Mouse (Mus musculus) stomach, adult 2 months (tissue): ENCODE results near the gene Hist2h2aa1. TPM values are rescaled to one million over a fixed set of nuclear protein-coding genes. Genes with fewer than 3 reads are reported as not detected.

ENCODE experiments used
- polyA plus RNA-seq: library from polyadenylated mRNA; depleted of rRNA; stranded (reverse); fragments of >200 nt; gene quantifications from 2 replicates; pipeline ENCODE4 v1.2.3, GENCODE M21; 2012; rRNA removed

The Hist2h2aa1 gene
- polyA plus RNA-seq, result 236 and 409 TPM in 2 replicates

DNA sequence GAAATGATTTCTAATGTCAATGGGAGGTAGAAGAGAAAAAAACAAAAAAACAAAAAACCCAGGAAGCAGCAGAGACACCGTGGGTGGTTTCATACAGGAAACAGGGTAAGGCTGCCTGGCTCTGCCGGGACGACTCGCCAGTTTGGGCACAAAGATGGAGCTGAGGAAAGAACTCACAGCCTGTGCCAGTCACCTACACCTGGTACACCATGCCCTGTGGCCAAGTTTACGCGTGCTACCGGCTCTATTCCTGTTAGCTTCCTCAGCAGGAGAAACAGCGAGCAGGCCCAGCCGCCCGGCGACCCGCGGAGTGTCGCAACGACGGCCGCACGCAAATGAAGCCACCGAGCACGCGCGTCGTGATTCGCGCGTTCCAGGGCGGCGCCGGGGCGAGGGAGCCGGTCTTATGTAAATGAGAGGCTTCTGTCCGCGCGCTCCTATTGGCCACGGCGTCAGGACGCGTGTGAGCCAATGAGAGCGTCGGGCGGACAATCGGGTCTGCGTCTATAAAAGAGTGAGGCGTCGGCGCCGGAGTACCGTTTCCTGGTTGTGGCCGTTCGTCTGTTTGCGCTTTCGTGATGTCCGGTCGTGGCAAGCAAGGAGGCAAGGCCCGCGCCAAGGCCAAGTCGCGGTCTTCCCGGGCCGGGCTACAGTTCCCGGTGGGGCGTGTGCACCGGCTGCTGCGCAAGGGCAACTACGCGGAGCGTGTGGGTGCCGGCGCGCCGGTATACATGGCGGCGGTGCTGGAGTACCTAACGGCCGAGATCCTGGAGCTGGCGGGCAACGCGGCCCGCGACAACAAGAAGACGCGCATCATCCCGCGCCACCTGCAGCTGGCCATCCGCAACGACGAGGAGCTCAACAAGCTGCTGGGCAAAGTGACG, at the start of gene Hist2h2aa1:
Hist2h2aa1 (plus strand) TSS at position 495 of the 884 bp plus-strand sequence.

DNA sequence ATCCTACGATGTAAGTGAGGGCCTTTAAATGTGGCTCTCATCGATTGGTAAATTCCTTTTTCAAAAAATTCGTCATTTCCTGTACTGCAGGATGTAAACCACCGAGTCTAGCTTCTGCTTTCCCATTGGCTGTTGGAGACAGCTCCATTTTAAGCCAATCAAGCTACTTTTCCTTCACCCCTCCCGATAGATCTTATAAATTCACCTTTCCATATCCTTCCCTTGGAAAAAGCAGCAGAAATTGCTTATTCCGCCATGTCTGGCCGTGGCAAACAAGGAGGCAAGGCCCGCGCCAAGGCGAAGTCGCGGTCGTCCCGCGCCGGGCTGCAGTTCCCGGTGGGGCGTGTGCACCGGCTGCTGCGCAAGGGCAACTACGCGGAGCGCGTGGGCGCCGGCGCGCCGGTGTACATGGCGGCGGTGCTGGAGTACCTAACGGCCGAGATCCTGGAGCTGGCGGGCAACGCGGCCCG, 25.6 kb upstream of the Hist2h2aa1 start, which contains the start of the genes Bola1 and Hist2h2ab:
Bola1 (minus strand) TSS at position 49 of the 470 bp plus-strand sequence.
Hist2h2ab (plus strand) TSS at position 205 of the 470 bp plus-strand sequence.

DNA sequence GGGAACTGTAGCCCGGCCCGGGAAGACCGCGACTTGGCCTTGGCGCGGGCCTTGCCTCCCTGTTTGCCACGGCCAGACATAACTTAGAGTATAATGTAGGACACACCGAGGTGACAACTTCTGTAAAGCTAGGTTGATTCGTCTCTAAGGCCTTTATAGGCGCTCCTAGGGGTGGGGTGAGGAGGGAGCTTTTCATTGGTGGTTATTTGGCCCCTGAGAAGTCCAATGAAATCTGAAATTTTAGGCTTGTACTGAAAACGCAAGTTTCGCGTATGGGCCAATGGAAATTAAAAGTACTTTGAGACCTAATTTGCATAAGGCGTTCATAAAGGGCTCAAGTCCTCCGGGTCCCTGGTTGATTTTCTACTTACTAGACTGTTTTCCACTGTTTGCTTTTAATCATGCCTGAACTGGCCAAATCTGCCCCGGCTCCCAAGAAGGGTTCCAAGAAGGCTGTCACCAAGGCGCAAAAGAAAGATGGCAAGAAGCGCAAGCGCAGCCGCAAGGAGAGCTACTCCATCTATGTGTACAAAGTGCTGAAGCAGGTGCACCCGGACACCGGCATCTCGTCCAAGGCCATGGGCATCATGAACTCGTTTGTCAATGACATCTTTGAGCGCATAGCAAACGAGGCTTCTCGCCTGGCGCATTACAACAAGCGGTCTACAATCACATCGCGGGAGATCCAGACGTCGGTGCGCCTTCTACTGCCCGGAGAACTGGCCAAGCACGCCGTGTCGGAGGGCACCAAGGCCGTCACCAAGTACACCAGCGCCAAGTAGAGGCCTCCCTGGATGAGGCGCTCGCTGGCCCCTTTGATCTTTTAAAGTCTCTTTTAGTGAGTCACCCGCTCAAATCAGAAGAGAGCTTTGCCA, 24.3 kb upstream of the Hist2h2aa1 start, which contains the start of the genes Hist2h2ac and Hist2h2be:
Hist2h2ac (minus strand) TSS at position 116 of the 875 bp plus-strand sequence.
Hist2h2be (plus strand) TSS at position 355 of the 875 bp plus-strand sequence.

DNA sequence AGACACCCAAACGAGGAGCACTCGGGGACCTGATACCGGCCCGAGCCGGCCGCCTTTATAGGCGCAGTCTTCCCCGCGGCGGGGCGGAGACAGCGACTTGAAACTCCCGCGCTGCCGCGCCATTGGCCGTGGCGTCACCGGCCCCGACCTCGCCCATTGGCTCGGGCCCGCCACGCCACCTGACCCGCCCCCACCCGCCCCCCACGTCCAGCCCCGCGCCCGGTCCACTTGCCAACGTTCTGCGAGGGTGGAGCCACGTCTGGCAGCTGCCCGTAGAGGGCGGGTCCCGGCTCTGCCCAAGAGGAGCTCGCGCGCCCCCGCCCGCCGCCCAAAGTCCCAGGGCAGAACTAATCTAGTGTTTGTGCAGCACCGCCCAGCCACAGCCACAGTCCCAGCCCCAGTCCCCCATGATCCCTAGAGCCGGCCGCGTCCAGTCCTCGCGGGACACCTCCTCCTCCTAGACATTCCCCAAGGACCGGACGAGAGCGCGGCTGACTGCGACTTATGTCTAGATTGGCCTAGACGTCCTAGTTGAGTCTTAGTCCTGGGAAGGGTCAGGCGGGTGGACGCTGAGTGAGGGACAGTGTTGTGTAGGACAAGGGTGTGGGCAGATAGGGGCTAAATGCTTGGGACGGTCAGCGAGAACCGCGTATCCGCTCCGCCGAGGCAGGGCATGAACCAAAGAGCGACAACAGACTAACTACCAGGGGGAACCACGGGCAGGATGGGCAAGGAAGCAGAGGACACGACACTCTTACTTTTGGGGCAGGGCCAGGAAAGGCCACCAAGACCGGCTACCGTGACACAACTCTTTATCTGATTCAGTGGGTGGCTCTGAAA, 6.1 kb upstream of the Hist2h2aa1 start, which contains the start of gene Hist2h3c2:
Hist2h3c2 (minus strand) TSS at position 174 of the 840 bp plus-strand sequence.

DNA sequence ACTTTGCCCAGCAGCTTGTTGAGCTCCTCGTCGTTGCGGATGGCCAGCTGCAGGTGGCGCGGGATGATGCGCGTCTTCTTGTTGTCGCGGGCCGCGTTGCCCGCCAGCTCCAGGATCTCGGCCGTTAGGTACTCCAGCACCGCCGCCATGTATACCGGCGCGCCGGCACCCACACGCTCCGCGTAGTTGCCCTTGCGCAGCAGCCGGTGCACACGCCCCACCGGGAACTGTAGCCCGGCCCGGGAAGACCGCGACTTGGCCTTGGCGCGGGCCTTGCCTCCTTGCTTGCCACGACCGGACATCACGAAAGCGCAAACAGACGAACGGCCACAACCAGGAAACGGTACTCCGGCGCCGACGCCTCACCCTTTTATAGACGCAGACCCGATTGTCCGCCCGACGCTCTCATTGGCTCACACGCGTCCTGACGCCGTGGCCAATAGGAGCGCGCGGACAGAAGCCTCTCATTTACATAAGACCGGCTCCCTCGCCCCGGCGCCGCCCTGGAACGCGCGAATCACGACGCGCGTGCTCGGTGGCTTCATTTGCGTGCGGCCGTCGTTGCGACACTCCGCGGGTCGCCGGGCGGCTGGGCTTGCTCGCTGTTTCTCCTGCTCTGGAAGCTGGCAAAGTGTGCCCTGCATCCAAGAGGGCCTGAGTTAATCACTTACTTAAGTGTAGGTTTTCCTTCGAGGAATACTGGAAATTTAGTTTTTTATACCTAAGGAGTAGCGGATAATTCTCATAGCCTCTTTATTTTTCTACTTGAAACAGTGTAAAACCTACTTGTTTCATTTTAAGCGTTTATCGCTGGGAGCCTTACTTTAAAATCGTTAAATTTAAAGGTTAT, 5.1 kb upstream of the Hist2h2aa1 start, which contains the start of gene Hist2h2aa2:
Hist2h2aa2 (minus strand) TSS at position 328 of the 850 bp plus-strand sequence.

DNA sequence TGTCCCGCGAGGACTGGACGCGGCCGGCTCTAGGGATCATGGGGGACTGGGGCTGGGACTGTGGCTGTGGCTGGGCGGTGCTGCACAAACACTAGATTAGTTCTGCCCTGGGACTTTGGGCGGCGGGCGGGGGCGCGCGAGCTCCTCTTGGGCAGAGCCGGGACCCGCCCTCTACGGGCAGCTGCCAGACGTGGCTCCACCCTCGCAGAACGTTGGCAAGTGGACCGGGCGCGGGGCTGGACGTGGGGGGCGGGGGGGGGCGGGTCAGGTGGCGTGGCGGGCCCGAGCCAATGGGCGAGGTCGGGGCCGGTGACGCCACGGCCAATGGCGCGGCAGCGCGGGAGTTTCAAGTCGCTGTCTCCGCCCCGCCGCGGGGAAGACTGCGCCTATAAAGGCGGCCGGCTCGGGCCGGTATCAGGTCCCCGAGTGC, 1.1 kb downstream of the Hist2h2aa1 start, which contains the start of gene Hist2h3c1:
Hist2h3c1 (plus strand) TSS at position 259 of the 430 bp plus-strand sequence.

DNA sequence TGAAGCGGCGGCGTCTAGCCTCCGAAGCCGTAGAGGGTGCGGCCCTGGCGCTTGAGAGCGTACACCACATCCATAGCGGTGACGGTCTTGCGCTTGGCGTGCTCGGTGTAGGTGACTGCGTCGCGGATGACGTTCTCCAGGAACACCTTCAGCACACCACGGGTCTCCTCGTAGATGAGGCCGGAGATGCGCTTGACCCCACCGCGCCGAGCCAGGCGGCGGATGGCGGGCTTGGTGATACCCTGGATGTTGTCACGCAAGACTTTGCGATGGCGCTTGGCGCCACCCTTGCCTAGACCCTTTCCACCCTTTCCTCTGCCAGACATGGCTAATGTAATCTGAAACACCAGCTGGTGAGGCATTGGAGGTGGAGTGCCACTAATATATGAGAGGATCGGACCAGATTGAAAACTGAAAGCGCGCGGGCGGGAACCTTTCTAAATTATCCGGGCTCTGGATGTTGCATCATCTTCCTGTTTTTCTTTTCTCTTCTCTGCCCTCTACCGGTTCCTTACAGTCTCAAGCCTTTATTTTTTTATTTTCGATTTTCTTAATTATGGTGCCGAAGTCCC, 17.8 kb downstream of the Hist2h2aa1 start, which contains the start of gene Hist2h4:
Hist2h4 (minus strand) TSS at position 333 of the 572 bp plus-strand sequence.

DNA sequence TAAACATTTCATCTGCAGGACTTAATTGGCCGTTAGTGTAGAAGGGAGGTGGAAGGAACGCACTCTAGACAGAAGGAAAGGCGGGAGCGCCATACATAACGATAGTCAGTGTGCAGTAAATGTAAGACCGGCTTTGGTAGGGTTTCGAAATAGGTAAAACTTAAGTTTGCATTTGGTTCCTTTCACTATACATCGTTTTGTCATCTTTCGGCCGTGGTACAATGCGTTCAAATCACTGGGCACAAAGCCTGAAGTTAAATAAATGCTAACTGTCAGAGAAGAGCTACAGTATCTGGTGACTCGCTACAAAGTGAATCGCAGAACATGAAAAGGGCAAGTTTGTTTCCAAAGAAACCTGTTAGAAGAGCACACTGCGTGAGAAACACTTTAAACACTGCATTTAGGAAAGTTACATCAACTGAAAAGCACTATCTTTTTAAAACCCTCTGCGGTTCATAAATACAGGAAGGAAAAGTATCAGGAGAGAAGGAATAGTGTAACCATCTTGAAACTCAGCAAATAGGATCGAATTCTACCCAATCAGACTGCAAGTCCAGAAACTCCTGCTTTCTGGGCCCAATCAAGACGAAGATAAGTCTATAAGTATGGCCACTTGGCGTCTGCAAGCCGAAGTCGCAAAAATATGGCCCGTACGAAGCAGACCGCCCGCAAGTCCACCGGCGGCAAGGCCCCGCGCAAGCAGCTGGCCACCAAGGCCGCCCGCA, 22.9 kb downstream of the Hist2h2aa1 start, which contains the start of gene Hist2h3b:
Hist2h3b (plus strand) TSS at position 604 of the 725 bp plus-strand sequence.

DNA sequence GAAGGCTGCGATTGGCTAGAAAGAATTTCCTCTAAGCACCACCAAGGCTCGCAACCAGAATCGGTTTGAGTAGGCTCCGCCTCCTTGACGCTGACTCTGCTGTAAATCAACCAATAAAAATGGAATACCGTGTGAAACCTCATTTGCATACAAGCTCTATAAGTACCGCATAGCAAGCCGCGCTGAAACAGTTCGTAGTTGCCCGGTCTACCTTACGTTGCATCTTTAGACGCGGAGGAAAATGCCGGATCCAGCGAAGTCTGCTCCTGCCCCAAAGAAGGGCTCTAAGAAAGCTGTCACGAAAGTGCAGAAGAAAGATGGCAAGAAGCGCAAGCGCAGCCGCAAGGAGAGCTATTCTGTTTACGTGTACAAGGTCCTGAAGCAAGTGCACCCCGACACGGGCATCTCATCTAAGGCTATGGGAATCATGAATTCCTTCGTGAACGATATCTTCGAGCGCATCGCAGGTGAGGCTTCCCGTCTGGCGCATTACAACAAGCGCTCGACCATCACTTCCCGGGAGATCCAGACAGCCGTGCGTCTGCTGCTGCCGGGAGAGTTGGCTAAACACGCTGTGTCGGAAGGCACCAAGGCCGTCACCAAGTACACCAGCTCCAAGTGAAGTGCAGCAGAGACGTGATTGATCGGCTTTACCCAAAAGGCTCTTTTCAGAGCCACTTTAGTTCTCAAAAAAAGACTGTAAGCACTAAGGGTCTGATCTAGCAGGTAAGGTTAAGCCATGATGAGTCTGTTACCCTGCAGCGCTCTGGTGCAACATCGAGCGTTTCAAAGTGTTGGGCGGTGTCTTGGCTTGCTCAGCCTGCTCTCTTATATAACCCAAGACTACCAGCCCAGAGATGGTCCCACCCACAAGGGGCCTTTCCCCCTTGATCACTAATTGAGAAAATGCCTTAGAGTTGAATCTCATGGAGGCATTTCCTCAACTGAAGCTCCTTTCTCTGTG, 24.5 kb downstream of the Hist2h2aa1 start, which contains the start of gene Hist2h2bb:
Hist2h2bb (plus strand) TSS at position 242 of the 964 bp plus-strand sequence.

DNA sequence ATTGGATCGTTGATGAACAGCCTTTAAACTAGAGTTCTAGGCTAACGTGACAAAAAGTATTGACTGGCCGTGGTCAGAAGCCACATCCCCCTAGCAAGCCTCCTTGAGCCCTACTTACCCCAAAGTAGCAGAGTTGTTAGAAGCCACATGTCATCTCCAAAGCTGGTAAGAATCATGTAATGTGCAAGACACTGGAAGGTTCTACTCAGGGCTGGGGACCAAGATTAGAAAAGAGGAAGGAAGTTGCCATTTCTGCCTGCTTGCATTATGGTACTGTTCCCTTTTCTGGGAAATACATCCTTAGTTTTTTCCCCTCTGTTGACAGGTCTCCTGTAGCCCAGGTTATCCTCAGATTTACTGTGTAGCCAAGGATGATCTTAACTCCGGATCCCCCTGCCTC, 48.5 kb downstream of the Hist2h2aa1 start, which contains the start of gene Fcgr1:
Fcgr1 (minus strand) TSS at position 183 of the 400 bp plus-strand sequence.

Other genes with a start within 250 kb of the Hist2h2aa1 start
- gene Plekho1, start 249.5 kb upstream of the Hist2h2aa1 start, polyA plus RNA-seq, result 21.5 and 24.7 TPM in 2 replicates
- gene Vps45, start 187.0 kb upstream of the Hist2h2aa1 start, polyA plus RNA-seq, result 1.4 and 1.6 TPM in 2 replicates
- gene Otud7b, start 141.0 kb upstream of the Hist2h2aa1 start, polyA plus RNA-seq, result 6.0 and 7.2 TPM in 2 replicates
- gene Mtmr11, start 83.5 kb upstream of the Hist2h2aa1 start, polyA plus RNA-seq, result 4.0 and 4.3 TPM in 2 replicates
- gene Sf3b4, start 73.2 kb upstream of the Hist2h2aa1 start, polyA plus RNA-seq, result 55.2 and 66.1 TPM in 2 replicates
- gene Sv2a, start 64.3 kb upstream of the Hist2h2aa1 start, polyA plus RNA-seq, result 0.65 and 0.73 TPM in 2 replicates
- gene Bola1, start 25.8 kb upstream of the Hist2h2aa1 start, polyA plus RNA-seq, result 30.5 and 48.9 TPM in 2 replicates
- 3.7 TPM in 1 of 2 replicates, not detected in the other for gene Hist2h2ab, start 25.6 kb upstream of the Hist2h2aa1 start, polyA plus RNA-seq
- 3.6 and 7.2 TPM in 2 replicates for gene Hist2h2ac, start 24.6 kb upstream of the Hist2h2aa1 start, polyA plus RNA-seq
- 0.98 and 1.5 TPM in 2 replicates for gene Hist2h2be, start 24.4 kb upstream of the Hist2h2aa1 start, polyA plus RNA-seq
- gene Hist2h3c2, start 6.4 kb upstream of the Hist2h2aa1 start, polyA plus RNA-seq, result 39.6 and 62.7 TPM in 2 replicates
- 125 and 141 TPM in 2 replicates for gene Hist2h2aa2, start 5.2 kb upstream of the Hist2h2aa1 start, polyA plus RNA-seq
- gene Hist2h3c1, start 1.2 kb downstream of the Hist2h2aa1 start, polyA plus RNA-seq, result not detected in 2 replicates
- 1.9 and 2.1 TPM in 2 replicates for gene Hist2h4, start 17.8 kb downstream of the Hist2h2aa1 start, polyA plus RNA-seq
- gene Hist2h3b, start 23.2 kb downstream of the Hist2h2aa1 start, polyA plus RNA-seq, result 34.2 and 45.6 TPM in 2 replicates
- gene Hist2h2bb, start 24.3 kb downstream of the Hist2h2aa1 start, polyA plus RNA-seq, result 0.85 and 1.3 TPM in 2 replicates
- 0.29 and 0.46 TPM in 2 replicates for gene Fcgr1, start 48.5 kb downstream of the Hist2h2aa1 start, polyA plus RNA-seq
- gene BC107364, start 206.8 kb downstream of the Hist2h2aa1 start, polyA plus RNA-seq, result 0.11 and 0.22 TPM in 2 replicates